Mouse (Mus musculus) megakaryocyte, embryonic 14.5 days (primary cell): ENCODE measurements at regions not wholly inside any gene's neighbourhood (a gene's known extent, or its start where the extent isn't known, plus 50 kb on each side); places are given as distances from the start of the nearest gene placed in this dataset.

Experiments used
- FLI1 ChIP-seq: IDR thresholded peaks from 2 replicates; pipeline ENCODE4 v1.6.1; 2012; ENCODE audit warnings: low read length, inconsistent platforms, mixed read lengths
- GATA1 ChIP-seq: IDR thresholded peaks from 3 replicates; pipeline ENCODE4 v1.6.1; 2012; ENCODE audit warnings: mixed read lengths, low read length, inconsistent platforms, borderline replicate concordance

- TF ChIP-seq GATA1, result no peak
- no peak for TF ChIP-seq FLI1
These were observed 727.0 kb upstream of the Tbl1xr1 start for GRCm38 (mm10) chr3:21349421-21349820.
